Mouse (Mus musculus): ENCODE data around the gene Nnat. TPM values are rescaled to one million over a fixed set of nuclear protein-coding genes. Genes with fewer than 3 reads are reported as not detected.
A peak's percentile ranks its signal among the peaks of the same experiment; 100 is the strongest.

Gene Nnat
- polyA plus RNA-seq, 1 experiment from 2014 or later: 171 TPM

DNA sequence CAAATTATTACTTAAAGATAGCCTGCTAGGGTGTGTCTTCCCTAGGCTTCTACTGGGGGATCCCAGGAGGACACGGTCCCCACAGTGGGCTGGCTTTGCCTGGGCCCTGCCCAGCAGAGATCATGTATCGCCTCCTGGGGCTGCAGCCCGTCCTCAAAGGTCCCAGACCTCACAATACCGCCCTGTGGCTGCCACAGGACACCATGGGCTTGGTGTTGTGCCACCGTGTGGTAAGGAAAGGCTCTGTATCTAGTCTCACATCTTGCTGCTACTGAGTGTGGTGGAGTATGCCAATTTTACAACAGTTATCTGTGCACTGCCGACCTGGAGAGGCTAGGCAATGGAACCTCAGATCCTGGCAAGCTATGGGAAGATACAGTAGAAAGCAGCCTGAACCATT is 1.4 kb upstream of the Nnat start:
- Histone ChIP-seq H3K4me2 (no peak overlapping the region), H3K27me3 (replicated peaks; ENCODE audit: control insufficient read depth, insufficient read depth, low read length) (peaks cover 21% of the 10 kb centered on the region), H3K4me3 (ENCODE audit: low read depth, low read length) (no peak overlapping the region), H3K9me3 (ENCODE audit: control insufficient read depth, low read length) (peaks cover 15% of the 10 kb centered on the region), H3K4me1 (replicated peaks; ENCODE audit: control insufficient read depth, insufficient read depth, low read length) (0 out of 2 replicates have a peak, but pooled peaks cover 9% of the 10 kb centered on the region), H3K9ac (ENCODE audit: low read depth, low read length) (no peak overlapping the region), H3K27ac (ENCODE audit: low read depth, low read length) (no peak overlapping the region), H3K36me3 (ENCODE audit: control insufficient read depth, insufficient read depth, low read length) (peaks cover 35% of the 10 kb centered on the region)
- ATAC-seq (replicated peaks; ENCODE audit: low FRiP score) (no peak), DNase-seq (ENCODE audit: low spot score) (no peak)
- 60% methylated on average over 6 of the region's 6 CpGs for WGBS

DNA sequence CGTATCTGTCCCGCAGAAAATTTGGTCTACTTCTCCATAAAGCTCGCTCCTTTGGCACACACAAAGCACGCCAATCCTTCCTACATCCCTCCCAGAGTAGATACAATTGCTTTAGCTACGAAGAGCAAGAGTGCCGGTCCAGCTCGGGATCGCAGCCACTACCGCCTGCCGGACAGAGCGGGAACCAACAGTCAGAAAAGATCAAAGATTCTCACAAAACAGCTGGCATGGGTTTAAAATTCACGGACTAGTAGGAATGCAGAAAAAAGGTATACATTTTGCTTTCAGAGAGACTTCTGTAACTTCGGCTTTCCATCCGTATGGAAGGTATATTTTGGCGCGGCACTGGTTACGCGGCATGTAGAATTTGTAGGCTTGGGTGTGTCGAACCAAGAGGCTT is 438 bp upstream of the Nnat start:
- Histone ChIP-seq H3K4me1 (replicated peaks; ENCODE audit: control insufficient read depth, insufficient read depth, low read length) (0 out of 2 replicates have a peak, but pooled peaks cover 9% of the 10 kb centered on the region), H3K4me3 (ENCODE audit: low read depth, low read length) (peak overlapping the region; percentile 50), H3K9me3 (ENCODE audit: control insufficient read depth, low read length) (peaks cover 15% of the 10 kb centered on the region), H3K27ac (ENCODE audit: low read depth, low read length) (no peak overlapping the region), H3K4me2 (peak overlapping the region; percentile 62), H3K36me3 (ENCODE audit: control insufficient read depth, insufficient read depth, low read length) (peaks cover 35% of the 10 kb centered on the region), H3K27me3 (replicated peaks; ENCODE audit: control insufficient read depth, insufficient read depth, low read length) (peaks cover 21% of the 10 kb centered on the region), H3K9ac (ENCODE audit: low read depth, low read length) (no peak overlapping the region)
- DNase-seq (ENCODE audit: low spot score) (no peak), ATAC-seq (replicated peaks; ENCODE audit: low FRiP score) (no peak)
- WGBS: 53% methylated on average over 19 of the region's 19 CpGs

DNA sequence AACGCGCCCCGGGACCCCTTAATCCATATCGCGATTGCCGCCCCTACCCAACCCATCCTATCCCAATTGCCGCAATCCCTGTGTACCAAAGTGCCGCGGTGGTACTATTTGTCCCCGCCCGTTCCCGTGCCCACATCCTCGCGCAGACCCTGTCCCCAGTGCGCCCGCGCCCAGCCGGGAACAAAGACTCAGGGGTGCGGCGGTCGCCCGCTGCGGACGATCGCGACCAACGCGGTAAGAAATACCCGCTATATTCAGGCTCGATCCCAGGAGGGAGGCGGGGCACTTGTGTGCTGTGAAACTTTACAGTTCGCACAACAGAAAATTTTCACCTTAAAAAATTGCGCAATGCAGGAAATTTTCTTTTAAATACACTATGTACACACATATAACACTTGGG is 424 bp downstream of the Nnat start:
- H3K27me3 ChIP-seq (replicated peaks; ENCODE audit: control insufficient read depth, insufficient read depth, low read length): peaks cover 21% of the 10 kb centered on the region
- peaks cover 10% of the 10 kb centered on the region; the same call in 1 of the 2 replicates for H3K4me1 ChIP-seq (replicated peaks; ENCODE audit: control insufficient read depth, insufficient read depth, low read length)
- no peak overlapping the region for H3K27ac ChIP-seq (ENCODE audit: low read depth, low read length)
- no peak for ATAC-seq (replicated peaks; ENCODE audit: low FRiP score)
- 52% methylated on average over 33 of the region's 33 CpGs for WGBS
- peak overlapping the region; percentile 53 for H3K9ac ChIP-seq (ENCODE audit: low read depth, low read length)
- H3K36me3 ChIP-seq (ENCODE audit: control insufficient read depth, insufficient read depth, low read length): peaks cover 35% of the 10 kb centered on the region
- peak overlapping the region; percentile 50 for H3K4me3 ChIP-seq (ENCODE audit: low read depth, low read length)
- H3K9me3 ChIP-seq (ENCODE audit: control insufficient read depth, low read length): peaks cover 15% of the 10 kb centered on the region
- peak overlapping the region; percentile 62 for H3K4me2 ChIP-seq
- DNase-seq (ENCODE audit: low spot score): no peak

DNA sequence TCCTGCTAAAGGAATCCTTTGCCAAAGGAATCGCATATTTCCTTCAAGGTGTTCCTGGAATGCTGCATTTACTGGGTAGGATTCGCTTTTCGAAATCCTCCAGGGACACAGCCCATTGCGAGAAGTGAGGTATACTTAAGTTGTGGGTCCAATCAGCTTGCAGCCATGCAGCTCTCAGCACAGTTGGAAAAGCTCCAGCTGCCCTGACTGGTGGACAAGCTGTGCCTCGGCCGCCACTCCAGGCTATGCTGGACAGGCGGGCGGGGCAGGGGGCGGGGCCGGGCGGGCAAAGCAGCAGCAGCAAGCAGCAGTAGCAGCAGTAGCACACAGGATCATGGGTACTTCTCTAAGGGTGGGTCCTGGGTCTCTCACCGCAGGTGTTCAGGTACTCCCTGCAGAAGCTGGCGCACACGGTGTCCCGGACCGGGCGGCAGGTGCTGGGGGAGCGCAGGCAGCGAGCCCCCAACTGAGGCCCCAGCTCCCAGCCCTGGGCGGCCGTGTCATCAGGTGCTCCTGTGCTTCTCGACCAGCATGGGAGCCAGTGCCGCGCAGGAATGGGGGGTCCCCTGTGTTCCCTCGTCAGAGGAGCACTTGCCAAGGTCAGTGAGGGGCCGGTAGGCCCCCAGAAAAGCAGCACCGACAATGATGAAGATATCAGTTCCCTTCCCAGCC is 1.4 kb downstream of the Nnat start:
- Histone ChIP-seq H3K27me3 (replicated peaks; ENCODE audit: control insufficient read depth, insufficient read depth, low read length) (peaks cover 21% of the 10 kb centered on the region), H3K27ac (ENCODE audit: low read depth, low read length) (no peak overlapping the region), H3K36me3 (ENCODE audit: control insufficient read depth, insufficient read depth, low read length) (peaks cover 35% of the 10 kb centered on the region), H3K4me2 (peak overlapping the region; percentile 55), H3K9me3 (ENCODE audit: control insufficient read depth, low read length) (peaks cover 15% of the 10 kb centered on the region), H3K9ac (ENCODE audit: low read depth, low read length) (no peak overlapping the region), H3K4me1 (replicated peaks; ENCODE audit: control insufficient read depth, insufficient read depth, low read length) (peaks cover 10% of the 10 kb centered on the region; the same call in 1 of the 2 replicates), H3K4me3 (ENCODE audit: low read depth, low read length) (peak overlapping the region; percentile 19)
- DNase-seq (ENCODE audit: low spot score): no peak
- WGBS: 55% methylated on average over 27 of the region's 27 CpGs
- ATAC-seq (replicated peaks; ENCODE audit: low FRiP score): peak; percentile 67

DNA sequence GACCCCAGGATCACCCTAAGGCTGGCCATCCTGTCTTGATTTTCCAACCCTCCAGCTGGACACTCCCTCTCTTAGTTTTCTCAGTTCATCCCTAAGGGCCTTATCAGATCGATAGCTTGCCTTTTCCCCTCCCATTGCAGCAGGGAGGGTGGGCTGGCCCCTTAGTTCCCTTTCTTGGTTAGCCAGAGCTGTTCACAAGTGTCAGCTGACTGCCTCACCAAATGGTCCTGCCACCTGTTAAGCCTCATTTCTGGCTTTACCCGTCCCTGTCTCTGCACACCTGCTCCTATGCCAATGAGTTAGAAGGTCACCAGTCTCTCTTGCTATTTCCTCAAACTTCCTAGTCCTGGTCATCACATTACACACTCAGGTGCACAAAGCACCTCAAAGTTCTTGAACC is 3.2 kb downstream of the Nnat start:
- Histone ChIP-seq H3K4me2 (no peak overlapping the region), H3K9me3 (ENCODE audit: control insufficient read depth, low read length) (peaks cover 15% of the 10 kb centered on the region), H3K9ac (ENCODE audit: low read depth, low read length) (no peak overlapping the region), H3K27me3 (replicated peaks; ENCODE audit: control insufficient read depth, insufficient read depth, low read length) (peaks cover 21% of the 10 kb centered on the region), H3K4me1 (replicated peaks; ENCODE audit: control insufficient read depth, insufficient read depth, low read length) (peaks cover 19% of the 10 kb centered on the region), H3K36me3 (ENCODE audit: control insufficient read depth, insufficient read depth, low read length) (peaks cover 27% of the 10 kb centered on the region), H3K27ac (ENCODE audit: low read depth, low read length) (no peak overlapping the region), H3K4me3 (ENCODE audit: low read depth, low read length) (no peak overlapping the region)
- 38% methylated on average over 2 of the region's 2 CpGs for WGBS
- no peak for DNase-seq (ENCODE audit: low spot score)
- no peak for ATAC-seq (replicated peaks; ENCODE audit: low FRiP score)

DNA sequence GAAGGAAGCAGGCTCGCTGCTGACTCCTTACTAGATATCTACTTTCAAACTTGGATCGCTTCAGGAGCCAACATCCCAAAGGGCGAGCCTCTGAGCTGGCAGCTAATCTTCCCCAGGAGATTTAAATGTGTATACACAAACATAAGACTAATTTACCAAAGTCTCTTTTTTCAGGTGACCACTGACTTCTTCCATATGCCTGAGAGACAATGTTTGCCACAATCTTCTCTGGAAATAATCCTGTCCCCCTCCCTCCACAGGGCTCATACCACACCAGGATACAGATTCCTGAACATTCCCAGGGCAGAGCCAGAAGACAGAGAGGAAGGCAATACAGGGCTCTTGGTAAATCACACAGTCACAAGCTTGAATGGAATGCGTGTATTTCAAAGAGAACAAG is 4.8 kb downstream of the Nnat start:
- WGBS: 82% methylated on average over 4 of the region's 4 CpGs
- peaks cover 19% of the 10 kb centered on the region for H3K4me1 ChIP-seq (replicated peaks; ENCODE audit: control insufficient read depth, insufficient read depth, low read length)
- no peak overlapping the region for H3K4me3 ChIP-seq (ENCODE audit: low read depth, low read length)
- peaks cover 15% of the 10 kb centered on the region for H3K27me3 ChIP-seq (replicated peaks; ENCODE audit: control insufficient read depth, insufficient read depth, low read length)
- no peak overlapping the region for H3K27ac ChIP-seq (ENCODE audit: low read depth, low read length)
- no peak for ATAC-seq (replicated peaks; ENCODE audit: low FRiP score)
- H3K9me3 ChIP-seq (ENCODE audit: control insufficient read depth, low read length): peaks cover 12% of the 10 kb centered on the region
- H3K4me2 ChIP-seq: peak overlapping the region; percentile 96
- H3K9ac ChIP-seq (ENCODE audit: low read depth, low read length): no peak overlapping the region
- DNase-seq (ENCODE audit: low spot score): no peak
- H3K36me3 ChIP-seq (ENCODE audit: control insufficient read depth, insufficient read depth, low read length): peaks cover 16% of the 10 kb centered on the region

DNA sequence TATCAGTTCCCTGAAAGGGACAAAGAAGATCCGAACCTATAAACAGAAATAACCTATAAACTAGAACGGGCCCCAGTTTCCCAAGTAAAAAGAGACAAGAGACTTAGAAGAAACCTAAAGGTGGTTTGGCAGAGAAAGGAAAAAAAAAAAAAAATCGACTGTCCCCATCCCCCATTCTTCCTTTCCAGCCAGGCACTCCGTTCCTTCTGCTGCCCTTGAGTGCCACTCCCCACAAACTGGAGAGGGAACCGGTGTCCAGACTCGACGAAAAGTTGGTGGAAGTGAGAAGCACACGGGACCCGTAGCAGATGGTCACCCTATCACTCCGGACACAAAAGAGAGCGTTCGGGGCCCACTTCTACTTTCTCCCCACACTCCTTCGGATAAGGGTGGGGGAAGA is 5.6 kb downstream of the Nnat start:
- 4% methylated on average over 13 of the region's 13 CpGs for WGBS
- peak overlapping the region; percentile 66 for H3K4me3 ChIP-seq (ENCODE audit: low read depth, low read length)
- no peak for DNase-seq (ENCODE audit: low spot score)
- peak overlapping the region; percentile 74 for H3K9ac ChIP-seq (ENCODE audit: low read depth, low read length)
- H3K27me3 ChIP-seq (replicated peaks; ENCODE audit: control insufficient read depth, insufficient read depth, low read length): peaks cover 8% of the 10 kb centered on the region
- H3K36me3 ChIP-seq (ENCODE audit: control insufficient read depth, insufficient read depth, low read length): peaks cover 10% of the 10 kb centered on the region
- no peak overlapping the region; the same call in 1 of the 2 replicates for H3K27ac ChIP-seq (ENCODE audit: low read depth, low read length)
- peak overlapping the region; percentile 96 for H3K4me2 ChIP-seq
- peaks cover 4% of the 10 kb centered on the region; the same call in 1 of the 2 replicates for H3K9me3 ChIP-seq (ENCODE audit: control insufficient read depth, low read length)
- ATAC-seq (replicated peaks; ENCODE audit: low FRiP score): no peak
- H3K4me1 ChIP-seq (replicated peaks; ENCODE audit: control insufficient read depth, insufficient read depth, low read length): peaks cover 19% of the 10 kb centered on the region

DNA sequence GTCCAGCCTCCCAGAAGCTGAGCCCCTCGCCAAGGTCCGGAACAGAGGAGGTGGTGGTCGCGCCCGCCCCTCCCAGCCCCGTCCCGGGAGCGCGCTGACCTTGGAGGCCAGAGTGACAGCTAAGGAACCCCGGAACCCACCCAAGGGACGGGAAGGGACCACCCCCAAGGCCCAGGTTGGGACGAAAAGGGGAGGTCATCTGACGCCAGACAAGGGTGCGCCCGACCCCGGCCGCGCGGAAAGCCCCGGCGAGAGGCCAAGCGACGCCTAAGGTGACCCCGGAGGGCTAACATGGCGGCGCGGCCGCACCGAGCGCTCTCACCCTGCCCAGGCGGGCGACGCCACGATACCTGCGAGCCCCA is 6.0 kb downstream of the Nnat start:
- Histone ChIP-seq H3K9ac (ENCODE audit: low read depth, low read length) (peak overlapping the region; percentile 74), H3K4me1 (replicated peaks; ENCODE audit: control insufficient read depth, insufficient read depth, low read length) (peaks cover 19% of the 10 kb centered on the region), H3K27ac (ENCODE audit: low read depth, low read length) (peak overlapping the region; percentile 72; the same call in 1 of the 2 replicates), H3K4me3 (ENCODE audit: low read depth, low read length) (peak overlapping the region; percentile 66), H3K9me3 (ENCODE audit: control insufficient read depth, low read length) (peaks cover 4% of the 10 kb centered on the region; the same call in 1 of the 2 replicates), H3K36me3 (ENCODE audit: control insufficient read depth, insufficient read depth, low read length) (peaks cover 10% of the 10 kb centered on the region), H3K27me3 (replicated peaks; ENCODE audit: control insufficient read depth, insufficient read depth, low read length) (peaks cover 7% of the 10 kb centered on the region), H3K4me2 (peak overlapping the region; percentile 96)
- WGBS: under 1% methylated on average over 35 of the region's 35 CpGs
- DNase-seq (ENCODE audit: low spot score) (no peak), ATAC-seq (replicated peaks; ENCODE audit: low FRiP score) (no peak; the same call in 1 of the 2 replicates)

All from liver, embryonic 11.5 days (tissue).